Mouse (Mus musculus) embryo, embryonic 10 days (tissue): ENCODE results near the gene Nkx1-2.

Source experiments
- DNase-seq: peaks from one replicate; pipeline ENCODE4 v3.0.0-alpha.2; 2015; ENCODE audit warnings: low spot score

The Nkx1-2 gene

DNA sequence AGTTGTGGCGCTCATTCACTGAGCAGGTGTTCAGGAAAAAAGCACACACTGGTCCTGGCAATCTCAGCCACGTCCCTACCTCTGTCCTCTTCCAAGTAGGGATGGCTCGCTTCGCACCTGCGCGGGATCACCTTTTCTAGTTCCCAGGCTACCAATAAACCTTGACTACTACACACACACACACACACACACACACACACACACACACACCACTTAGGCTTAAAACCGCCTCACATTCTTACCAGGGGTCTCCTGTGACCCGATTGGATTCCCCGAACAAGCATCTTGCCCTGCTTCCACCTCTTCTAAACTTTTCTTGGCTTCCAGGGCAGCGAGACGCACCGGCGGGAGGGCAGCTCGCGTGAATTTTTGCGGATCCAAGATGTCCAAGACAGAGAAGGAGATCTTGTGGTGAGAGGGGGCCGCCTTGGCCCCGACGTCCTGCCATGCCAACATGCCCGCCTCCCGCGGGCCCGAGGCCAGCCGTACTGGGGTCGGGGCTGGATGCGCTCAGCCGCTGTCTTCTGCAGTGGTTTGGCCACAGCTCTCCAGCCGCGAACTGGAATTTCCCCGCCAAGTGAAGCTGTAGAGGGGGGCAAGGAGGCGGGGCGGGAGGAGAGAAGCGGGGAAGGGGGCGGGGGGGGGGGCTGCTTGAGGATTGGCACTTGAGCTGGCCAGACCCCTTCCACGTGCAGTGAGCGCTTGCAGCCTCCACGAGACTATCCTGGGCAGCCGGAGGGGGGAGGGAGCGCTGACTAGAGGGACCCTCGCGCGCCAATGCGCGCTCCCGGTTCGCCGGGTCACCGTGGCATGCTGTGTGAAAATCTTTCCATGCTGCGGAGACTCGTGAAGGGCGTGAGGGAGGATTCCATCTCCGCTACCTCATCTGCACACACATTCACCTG, at the start of gene Nkx1-2:
Gene Nkx1-2, minus strand, starts transcription at position 567 of the 905 bp plus-strand sequence.
- DNase-seq: peak; percentile 57

DNA sequence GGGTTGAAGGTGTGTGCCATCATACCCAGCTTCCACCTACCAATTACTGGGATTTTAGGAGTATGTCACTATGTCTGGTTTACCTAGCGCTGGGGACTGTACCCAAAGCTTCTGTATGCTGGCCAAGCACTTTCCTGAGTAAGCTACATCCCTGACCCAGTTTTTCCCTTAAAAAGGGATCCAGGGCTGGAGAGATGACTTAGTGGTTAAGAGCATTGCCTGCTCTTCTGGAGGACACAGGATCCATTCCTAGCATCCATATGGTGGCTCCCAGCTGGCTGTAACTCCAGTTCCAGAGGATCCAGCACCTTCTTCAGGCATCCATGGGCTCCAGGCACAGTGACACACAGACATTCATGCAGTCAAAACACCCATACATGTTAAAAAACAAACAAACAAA, 47.1 kb upstream of the Nkx1-2 start:
- no peak for DNase-seq

DNA sequence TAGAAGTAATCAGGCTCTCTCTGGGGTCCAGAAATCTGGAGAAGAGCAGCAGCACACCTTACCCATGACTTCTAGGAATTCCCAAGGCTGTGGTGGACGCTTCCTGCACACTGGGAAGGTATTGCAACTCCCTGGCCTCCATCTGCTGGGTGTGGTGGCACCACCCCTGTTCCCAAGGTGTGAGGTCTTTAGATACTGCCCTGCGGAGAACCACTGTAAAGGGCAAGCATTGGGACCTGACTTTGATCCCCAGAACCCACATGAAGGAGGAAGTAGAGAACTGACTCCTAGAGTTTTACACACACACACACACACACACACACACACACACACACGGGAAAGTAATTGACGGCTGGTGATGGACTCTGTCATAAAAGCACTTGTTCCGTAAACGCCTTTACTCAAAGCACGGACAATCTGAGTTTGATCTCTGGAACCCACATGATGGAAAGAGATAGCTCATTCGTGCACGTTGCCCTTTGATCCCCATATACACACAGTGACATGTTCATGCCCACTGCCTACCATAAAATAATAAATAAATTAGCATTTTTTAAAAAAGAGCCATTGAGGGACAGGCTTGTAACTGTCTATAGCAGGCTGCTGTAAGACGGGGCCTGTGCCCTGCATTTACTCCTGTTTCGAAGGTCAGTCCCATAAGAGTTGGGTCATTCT, 45.3 kb upstream of the Nkx1-2 start:
- DNase-seq: no peak

DNA sequence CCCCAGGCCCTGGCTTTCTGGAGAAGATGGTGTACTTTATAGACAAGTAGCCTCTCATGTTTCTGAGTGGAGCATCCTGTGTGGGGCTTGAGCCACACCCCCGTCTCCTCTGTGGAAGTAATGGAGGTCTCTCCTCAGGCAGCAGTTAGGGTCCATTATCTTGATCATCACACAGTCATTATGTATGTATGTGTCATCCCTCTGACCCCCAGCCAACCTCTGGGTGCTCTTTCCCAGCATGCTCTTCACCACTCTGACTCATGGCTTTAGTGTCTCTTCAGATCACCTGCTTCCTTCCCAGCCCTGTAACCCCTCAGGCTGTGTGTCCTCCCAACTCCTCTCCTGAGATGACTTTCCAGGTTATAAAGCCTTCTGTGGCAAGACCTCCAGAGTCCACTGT, 42.2 kb upstream of the Nkx1-2 start:
- no peak for DNase-seq

DNA sequence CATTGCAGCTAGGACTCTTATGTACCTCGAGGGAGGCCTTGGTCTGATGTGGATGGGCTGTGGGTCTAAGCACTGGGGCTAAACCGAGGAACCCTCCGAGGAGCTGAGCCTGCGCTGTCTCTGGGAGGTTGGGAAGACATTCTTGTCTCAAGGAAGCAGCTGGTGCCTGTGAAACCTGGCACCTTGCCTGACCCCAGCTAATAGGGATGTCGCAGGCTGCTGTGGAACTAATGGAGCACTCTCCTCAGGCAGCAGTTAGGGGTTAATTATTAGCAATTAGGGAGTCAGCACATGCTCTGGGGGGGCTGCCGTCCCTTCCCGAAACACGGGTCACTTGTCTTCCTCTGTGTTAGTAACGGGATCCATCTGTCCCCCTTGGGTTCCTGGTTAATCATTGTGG, 41.5 kb upstream of the Nkx1-2 start:
- DNase-seq: peak; percentile 42

DNA sequence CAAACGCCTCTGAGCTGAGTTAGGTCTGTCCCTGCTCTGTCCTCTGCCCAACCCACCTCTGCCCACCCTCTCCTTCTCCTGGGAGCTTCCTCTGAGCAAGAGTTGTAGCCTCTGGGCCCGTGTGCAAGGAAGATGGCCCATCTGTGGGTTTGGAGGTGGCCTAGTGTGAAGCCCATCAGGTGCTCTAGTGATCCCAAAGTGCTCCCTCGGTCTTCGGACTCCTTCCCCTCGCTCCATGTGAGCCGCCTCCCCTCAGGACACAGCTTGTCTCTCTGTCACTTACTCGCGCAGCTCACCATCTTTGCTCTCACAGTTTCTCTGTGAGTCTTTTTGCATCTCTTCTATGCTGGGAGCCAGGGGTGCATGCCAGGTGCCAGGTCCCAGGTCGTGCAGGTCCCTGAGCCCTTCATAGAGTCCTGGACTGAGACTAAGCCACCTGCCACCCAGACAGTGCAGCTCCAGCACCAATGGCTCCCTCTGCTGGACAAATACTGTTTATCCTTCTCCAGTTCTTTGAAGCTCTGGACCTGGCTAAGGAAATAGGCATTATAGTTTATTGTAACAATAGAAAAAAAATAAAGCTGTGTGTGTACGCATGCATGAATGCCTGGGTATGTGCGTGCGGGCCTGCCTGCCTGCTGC, 39.1 kb upstream of the Nkx1-2 start:
- DNase-seq: peak; percentile 83

DNA sequence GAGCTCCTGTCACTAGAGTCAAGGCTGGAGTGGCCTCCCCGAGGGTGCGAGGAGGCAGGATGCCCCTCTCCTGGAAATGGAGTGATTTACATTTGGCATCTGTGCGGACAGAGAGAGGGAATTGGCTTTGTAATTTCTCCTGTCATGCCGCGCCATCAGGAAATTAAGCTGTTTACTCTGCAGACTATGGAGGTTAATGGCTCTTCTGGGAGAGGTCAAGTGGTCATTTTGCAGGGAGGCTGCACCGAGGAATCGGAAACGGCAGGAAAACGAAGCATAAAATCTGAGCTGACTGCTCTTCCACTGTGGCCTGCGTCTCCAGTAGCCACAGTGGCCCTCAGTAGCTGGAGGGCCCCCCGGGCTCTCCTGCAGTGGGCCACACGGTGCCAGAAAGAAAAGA, 37.9 kb upstream of the Nkx1-2 start:
- peak; percentile 63 for DNase-seq

DNA sequence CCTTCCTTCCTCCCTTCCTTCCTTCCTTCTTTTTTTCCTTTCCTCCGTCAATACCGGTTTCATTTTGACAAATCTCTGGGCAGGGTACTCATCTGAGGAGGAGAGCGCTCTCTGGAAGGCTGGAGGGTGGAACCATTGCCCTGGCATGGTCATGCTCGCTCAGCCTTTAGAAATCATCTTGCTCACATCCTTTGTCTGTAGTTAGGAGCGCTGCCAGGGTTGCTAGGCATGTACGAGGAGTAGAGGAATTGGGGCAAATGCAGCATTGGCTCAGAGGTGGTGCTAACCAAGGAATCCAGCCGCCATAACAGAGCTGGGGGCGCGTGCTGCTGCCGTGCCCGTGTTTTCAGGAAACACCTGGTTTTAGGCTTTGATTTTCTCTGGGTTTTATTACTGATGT, 31.9 kb upstream of the Nkx1-2 start:
- no peak for DNase-seq

DNA sequence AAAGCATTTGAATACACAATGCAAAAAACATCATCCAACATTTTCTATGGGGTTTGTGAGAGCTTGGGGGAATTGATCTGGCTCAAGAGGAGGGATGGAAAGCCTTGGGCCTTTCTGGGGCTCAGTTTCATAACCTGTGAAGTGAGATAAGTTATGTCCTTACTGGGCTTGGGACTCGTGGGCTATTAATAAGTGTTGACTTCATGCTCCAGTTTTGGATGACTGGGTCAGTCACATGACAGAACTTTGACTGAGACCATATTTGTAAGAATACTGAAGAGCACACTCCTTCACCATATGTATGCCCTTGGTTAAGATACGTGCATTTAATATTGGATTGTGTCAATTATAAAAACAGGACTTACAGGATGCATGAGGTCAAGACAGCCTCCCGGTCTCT, 28.0 kb upstream of the Nkx1-2 start:
- no peak for DNase-seq

DNA sequence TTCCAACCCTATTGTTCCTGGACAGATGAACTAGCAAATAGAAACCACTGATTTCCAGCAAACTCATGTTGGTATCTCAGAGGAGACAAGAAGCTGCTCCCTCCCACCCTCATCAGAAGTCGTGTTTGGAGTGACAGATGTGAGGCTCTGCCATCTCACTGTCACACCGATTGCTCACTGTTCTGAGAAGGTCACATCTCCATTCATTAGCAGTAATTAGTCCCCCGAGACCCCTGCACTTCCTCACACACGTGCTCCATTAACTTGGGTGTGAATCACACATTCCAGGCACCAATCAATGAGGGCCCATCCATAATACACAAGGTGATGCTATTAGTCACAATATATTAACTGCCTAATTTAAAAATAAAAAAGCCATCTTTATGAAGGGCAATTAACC, 26.7 kb upstream of the Nkx1-2 start:
- DNase-seq: no peak

DNA sequence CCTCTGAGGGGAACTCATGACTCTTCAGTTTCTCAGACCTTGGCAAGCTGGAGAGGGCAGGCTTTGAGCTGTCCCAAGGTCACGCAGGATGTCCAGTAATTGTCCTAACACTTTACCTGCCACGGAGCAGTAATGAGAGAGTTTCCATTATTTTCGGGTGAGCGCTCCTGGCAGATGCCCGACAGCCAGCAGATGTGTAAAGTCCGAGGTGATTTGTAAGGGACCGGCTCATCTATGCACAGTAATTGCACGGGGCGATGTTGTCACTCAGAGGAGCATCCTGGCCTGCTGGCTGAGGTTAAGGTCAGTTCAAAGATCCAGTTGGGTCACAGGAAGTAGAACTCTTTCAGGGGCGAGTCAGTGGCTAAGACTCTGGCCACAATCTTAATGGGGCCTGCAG, 24.7 kb upstream of the Nkx1-2 start:
- DNase-seq: no peak

DNA sequence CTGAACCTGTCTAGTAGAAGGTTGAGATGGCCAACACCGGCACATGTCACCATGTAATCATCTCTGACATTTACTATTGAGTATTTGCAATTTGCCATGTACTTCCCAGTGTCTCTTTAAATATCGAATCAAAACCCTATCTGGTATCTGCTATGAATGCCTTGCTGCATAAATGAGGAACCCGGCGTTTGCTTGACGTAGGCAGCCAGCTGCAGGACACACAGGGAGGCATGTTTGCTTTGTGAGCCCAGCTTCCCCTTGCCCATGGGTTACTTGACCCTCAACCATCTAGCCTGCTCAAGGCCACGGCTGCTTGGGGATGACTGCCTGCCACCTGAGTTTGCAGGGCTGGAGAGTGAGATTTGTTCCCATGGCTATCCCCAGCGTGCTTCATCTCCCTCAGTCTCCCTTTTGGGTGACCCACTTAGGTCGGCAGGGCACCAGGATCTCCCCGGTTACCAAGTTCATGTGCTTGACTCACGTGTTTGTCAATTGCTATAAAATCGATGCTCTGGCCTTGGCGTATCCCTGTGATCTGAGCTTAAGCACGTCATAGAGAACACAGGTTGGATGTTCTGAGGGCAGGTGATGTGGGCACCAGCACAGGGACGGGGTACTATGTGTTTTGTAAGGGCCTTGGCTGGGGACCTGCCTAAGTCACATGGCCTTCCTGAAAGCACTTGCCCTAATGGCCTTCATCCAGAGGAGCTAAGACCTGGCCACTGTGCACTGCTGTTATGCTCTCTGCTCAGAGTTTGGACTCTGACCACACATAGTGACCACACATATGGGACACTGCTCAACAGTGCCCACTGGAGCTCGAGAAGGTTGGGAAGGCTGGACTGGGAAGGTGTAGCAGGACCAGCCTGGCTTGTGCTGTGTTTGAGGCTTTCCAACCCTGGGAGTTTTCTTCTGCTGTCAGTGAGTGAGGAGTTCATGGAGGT, 20.8 kb upstream of the Nkx1-2 start:
- DNase-seq: no peak

DNA sequence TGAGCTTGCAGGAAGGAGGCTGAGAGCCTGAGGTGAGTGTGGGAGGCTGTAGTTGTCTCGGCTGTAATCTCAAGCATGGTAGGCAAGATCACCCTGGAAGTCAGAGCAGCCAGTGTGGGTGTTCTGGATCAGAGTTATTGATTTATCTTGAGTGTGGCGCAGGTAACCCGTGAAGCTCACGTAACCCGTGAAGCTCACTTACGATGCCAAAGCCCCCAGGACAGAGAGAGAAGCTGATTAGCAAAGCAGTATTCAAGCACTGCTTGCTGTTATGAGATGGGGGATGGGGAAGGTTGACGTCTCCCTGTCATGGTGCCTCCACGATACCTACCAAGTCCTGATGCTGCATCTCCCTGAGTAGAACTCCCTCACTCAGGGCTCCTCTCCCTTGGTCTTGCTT, 20.1 kb upstream of the Nkx1-2 start:
- DNase-seq: no peak

DNA sequence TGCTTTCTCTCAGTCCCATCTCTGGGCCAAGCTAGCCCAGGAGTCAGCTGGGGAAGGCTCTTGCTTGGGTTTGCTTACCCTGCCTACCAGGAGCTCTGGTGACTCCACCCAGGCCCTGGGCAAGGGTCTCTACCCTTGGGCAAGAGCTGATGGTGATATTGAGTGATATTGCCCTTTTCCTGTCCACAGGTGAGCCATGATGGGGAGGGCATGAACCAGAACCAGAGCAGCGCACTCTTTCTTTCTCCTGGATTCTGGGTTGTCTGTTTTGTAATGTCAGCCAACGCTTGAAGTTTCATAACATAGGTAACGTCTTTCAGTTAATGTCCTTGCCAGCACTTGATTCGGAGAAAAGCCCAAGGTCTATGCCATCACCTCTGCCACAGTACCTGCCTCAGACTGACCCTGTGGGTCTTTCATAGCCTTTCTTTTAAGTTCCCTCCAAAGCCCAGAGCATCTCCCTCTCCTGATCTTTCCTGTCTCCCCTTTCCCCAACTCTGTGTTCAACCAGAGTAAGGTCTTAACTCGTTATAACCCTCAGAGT, 17.7 kb upstream of the Nkx1-2 start:
- no peak for DNase-seq

DNA sequence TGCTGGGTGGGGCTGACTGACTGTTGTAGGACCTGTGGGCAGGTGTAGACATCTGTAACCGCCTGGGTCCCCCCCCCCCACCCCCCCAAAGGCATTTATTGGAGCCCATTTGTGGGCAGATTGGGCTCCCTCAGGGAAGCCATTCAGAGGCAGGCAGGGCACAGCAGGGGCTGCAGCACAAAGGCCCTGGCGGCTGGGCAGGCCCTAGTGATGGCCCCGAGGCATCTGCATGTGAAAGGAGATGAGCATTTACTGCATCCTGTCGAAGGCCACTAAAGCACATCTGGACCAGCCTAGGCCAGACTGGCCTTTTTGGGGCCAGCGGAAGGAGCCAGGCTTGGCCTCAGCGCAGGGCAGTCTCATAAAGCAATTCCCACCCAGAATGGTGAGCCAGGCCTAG, 17.0 kb upstream of the Nkx1-2 start:
- DNase-seq: peak; percentile 47

DNA sequence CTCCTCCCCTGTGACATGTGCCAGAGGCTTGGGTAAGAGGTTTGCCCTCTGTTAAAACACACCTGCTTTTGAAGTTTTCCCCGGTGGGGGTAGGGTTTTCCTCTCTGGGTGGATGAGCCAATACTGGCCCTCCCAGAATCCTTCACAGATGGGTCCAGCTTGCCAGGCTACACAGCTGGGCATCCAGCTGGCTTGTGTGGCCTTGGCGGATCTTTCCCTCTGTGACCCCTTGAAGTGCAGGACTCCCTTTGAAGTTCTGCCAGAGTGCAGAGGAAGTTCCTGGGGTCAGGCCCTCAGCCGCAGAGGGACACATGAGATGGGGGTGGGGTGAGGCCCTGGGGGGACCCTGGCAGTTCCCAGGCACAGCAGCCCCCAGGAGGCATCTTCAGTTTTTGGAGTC, 15.9 kb upstream of the Nkx1-2 start:
- peak; percentile 32 for DNase-seq

DNA sequence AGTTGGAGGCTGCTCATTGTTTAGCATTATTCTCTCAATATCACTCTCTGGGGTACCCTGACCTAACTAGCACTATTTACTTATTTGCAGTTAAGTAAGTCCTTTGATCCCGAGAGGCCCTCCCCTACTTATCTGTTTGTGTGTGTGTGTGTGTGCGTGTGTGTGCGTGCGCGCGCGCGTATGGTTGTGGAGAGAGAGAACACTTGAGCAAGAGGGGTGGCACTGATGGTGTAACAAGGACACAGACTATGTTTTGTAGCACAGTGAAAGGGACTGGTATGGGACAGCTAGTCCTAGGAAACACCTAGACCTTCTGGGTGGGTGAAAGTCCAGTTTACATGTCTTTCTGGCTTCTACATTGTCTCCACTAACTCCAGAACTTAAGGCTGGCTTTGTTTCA, 12.1 kb upstream of the Nkx1-2 start:
- DNase-seq: no peak

DNA sequence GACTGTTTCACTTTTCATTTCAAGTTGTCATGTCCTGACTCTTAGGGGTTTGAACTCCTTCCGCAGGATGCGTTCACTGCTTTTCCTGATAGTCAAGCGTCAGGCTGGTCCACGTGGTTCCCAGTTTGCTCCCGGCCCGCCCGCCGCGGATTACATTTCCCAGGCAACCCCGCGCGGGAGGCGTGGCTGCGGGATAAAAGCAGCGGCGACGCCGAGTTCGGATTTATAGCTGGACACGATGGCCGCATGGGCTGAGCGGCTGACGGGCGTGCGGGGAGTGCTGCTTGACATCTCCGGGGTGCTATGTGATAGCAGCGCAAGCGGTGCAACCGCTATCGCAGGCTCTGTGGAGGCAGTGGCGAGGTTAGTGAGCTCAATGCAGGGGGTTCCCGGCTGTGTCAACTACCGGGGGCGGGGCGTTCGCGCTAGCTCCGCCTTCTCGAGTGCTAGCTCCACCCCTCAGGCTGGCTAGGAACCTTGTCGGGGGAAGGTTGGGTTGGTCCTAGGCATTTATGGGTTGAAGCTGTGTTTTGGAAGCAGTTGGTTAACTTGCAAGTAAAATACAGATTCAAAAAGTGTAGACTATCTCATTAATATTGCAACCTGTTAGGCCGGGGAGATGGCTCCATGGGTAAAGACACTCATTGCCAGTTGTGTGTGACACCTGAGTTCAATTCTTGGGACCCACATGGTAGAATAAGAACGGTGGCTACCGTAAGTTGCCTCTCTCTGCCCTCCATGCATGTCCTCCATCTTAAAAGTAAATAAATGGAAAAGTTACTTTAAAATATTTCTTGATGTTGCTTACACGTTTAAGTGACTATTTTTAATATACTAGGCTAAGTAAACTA, 11.3 kb upstream of the Nkx1-2 start, which contains the start of gene Lhpp:
Gene Lhpp, plus strand, starts transcription at position 171 of the 851 bp plus-strand sequence.
- DNase-seq: peak; percentile 91

DNA sequence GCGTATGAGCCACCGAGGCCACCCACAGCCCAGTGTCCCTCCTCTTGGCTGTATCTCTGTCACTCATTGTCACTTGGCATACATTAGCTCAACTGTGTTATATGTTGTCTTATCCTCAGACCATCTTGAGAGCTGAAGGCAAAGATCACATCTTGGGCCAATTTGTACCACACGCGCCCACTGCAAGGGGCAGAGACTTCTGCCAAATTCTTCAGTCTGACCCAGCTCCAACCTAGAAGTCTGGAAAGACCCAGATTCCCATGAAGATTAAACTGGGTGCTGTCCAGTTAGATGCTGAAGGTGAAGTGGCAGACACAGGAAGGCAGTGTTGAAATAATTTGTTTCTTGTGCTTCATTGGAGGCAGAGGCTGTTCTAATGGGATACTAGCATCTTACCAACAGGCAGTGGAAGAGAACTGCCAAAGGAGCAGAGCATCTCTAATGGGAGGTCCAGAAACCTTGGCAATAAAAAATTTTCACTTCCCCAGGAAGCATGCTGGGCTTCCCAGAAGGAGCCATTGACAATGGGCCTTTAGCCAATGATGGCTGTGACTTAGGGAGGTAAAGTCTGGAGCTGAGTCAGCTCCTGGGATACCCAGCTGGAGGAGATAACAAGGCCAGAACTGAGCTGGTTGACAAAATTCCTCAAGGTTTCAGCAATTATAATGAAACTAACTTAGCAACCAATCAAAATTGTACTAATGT, 9.0 kb upstream of the Nkx1-2 start:
- no peak for DNase-seq

DNA sequence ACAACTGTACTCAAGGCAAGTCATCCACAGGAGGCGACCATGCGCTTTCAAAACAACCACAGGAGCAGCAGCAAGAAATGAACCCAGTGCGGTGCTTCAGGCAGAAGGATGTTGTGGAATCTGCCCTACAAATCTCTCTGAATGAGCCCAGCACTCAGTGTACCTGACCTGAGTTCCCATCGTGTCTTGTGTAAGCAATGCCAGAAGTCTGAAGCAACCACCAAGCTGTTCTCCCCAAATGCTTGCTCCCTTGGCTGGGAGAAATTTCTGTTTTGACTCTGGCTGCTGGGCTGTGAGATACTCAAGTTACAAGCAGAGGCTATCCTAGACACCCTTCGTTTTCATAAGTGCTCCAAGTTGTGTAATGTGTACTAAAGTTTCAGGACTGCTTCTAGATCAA, 6.3 kb upstream of the Nkx1-2 start:
- no peak for DNase-seq
